Comparison of ENCODE assay signal across 8 mouse cellular contexts in the genomic region with DNA sequence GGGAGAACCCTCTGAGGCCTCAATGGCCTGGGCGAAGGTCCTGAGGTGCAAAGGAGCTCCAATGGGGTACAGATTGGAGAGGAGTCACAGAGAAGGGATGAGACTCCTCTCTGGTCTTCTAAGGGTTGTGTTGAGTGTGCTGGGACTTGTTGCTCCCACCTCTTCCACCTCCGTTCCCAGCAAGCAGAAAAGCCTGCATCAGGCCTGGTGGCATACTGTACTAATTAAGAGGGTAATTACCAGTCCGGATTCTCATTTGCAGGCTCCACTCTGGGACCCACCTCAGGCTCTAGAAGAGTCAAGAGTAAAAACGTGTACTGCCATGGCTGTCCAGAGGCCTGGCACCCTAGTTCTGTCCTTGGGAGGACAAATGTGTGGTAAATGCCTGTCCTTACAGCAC. TPM values are rescaled to one million over a fixed set of nuclear protein-coding genes. Genes with fewer than 3 reads are reported as not detected.
A peak's percentile ranks its signal among the peaks of the same experiment; 100 is the strongest.
DNase-seq lines count a peak whose midpoint lies in the region; ATAC-seq lines count a peak whose summit lies in the region.

No protein-coding gene starts in this region.

- no peaks in the 10 kb centered on the region for H3K9me3 ChIP-seq in heart, embryonic 10.5 days
- no peaks in the 10 kb centered on the region for H3K9me3 ChIP-seq in forebrain, embryonic 14.5 days (replicated peaks; ENCODE audit: control insufficient read depth, low read length)
- no peaks in the 10 kb centered on the region for H3K9me3 ChIP-seq in liver, embryonic 13.5 days (replicated peaks)

- H3K9ac ChIP-seq in forebrain, embryonic 14.5 days (ENCODE audit: low read length): peak overlapping the region; percentile 43
- H3K9ac ChIP-seq in liver, embryonic 13.5 days: peak overlapping the region; percentile 79

- H3K27me3 ChIP-seq in heart, embryonic 10.5 days (ENCODE audit: insufficient read depth, poor library complexity, severe bottlenecking): no peaks in the 10 kb centered on the region
- H3K27me3 ChIP-seq in forebrain, embryonic 14.5 days (replicated peaks; ENCODE audit: control insufficient read depth, insufficient read depth, low read length): no peaks in the 10 kb centered on the region
- peaks cover 4% of the 10 kb centered on the region for H3K27me3 ChIP-seq in liver, embryonic 13.5 days

- 42% methylated on average over 4 of the region's 4 CpGs for WGBS in heart, embryonic 10.5 days
- 19% methylated on average over 4 of the region's 4 CpGs for WGBS in forebrain, embryonic 14.5 days
- WGBS in liver, embryonic 13.5 days (ENCODE audit: insufficient replicate concordance): 50% methylated on average over 4 of the region's 4 CpGs

- peak overlapping the region; percentile 54 for H3K4me2 ChIP-seq in forebrain, embryonic 14.5 days (ENCODE audit: low read length)
- H3K4me2 ChIP-seq in liver, embryonic 13.5 days: peak overlapping the region; percentile 72

- no peak for DNase-seq in heart, embryonic 10.5 days (ENCODE audit: low spot score)
- no peak for DNase-seq in heart, postnatal 4 days
- DNase-seq in A20 (ENCODE audit: low read depth, low spot score): peak; percentile 67
- DNase-seq in forebrain, embryonic 14.5 days (ENCODE audit: low spot score): no peak
- no peak for DNase-seq in liver, embryonic 13.5 days
- DNase-seq in urinary bladder, adult 18-20 months (ENCODE audit: low spot score in 2 of 2): no peak
- DNase-seq in right cerebral cortex, postnatal 14 days: no peak
- no peak for DNase-seq in urinary bladder, postnatal 25 days (ENCODE audit: low spot score)

- no peak for ATAC-seq in forebrain, embryonic 14.5 days
- no peak for ATAC-seq in liver, embryonic 13.5 days (ENCODE audit: low read depth)

- H3K4me3 ChIP-seq in heart, embryonic 10.5 days: peak overlapping the region; percentile 48
- no peak overlapping the region for H3K4me3 ChIP-seq in forebrain, embryonic 14.5 days (ENCODE audit: low read depth, low read length)
- H3K4me3 ChIP-seq in liver, embryonic 13.5 days (replicated peaks): peak overlapping the region; percentile 46

- H3K27ac ChIP-seq in heart, embryonic 10.5 days: peak overlapping the region; percentile 99
- H3K27ac ChIP-seq in forebrain, embryonic 14.5 days (ENCODE audit: low read depth, low read length): peak overlapping the region; percentile 60
- H3K27ac ChIP-seq in liver, embryonic 13.5 days: peak overlapping the region; percentile 91

- H3K36me3 ChIP-seq in heart, embryonic 10.5 days: peaks cover 5% of the 10 kb centered on the region; the same call in 1 of the 2 replicates
- 0 out of 2 replicates have a peak, but pooled peaks cover 4% of the 10 kb centered on the region for H3K36me3 ChIP-seq in forebrain, embryonic 14.5 days (ENCODE audit: control insufficient read depth, insufficient read depth, low read length)
- no peaks in the 10 kb centered on the region for H3K36me3 ChIP-seq in liver, embryonic 13.5 days

- peaks cover 62% of the 10 kb centered on the region for H3K4me1 ChIP-seq in heart, embryonic 10.5 days
- H3K4me1 ChIP-seq in forebrain, embryonic 14.5 days (ENCODE audit: control insufficient read depth, insufficient read depth, low read length): peaks cover 36% of the 10 kb centered on the region
- peaks cover 72% of the 10 kb centered on the region for H3K4me1 ChIP-seq in liver, embryonic 13.5 days (replicated peaks)

RNA-seq across cellular contexts. Expression of a gene that starts 1.8 kb away (rescaled TPM):
- polyA plus RNA-seq in heart, embryonic 10.5 days (2016; fragmentation: Nextera tagmentation; extraction: Ambion mirVana): 76.3 and 116 TPM in 2 replicates
- total RNA-seq in heart, postnatal 4 days (2021): 100 to 1,000 TPM; 254 to 261 TPM
- polyA plus RNA-seq in forebrain, embryonic 14.5 days (2014; fragmentation: Nextera tagmentation; extraction: Ambion mirVana): 87.2 and 94.0 TPM in 2 replicates
- polyA plus RNA-seq in liver, embryonic 13.5 days (2015; fragmentation: Nextera tagmentation; extraction: Ambion mirVana): 17.9 and 22.0 TPM in 2 replicates

RNA-seq across cellular contexts. Expression of a gene that starts 6.3 kb away (rescaled TPM):
- polyA plus RNA-seq in heart, embryonic 10.5 days (2016; fragmentation: Nextera tagmentation; extraction: Ambion mirVana): not detected in 2 replicates
- total RNA-seq in heart, postnatal 4 days (2021): under 1 TPM; 0.10 to 0.11 TPM
- 0.06 and 0.10 TPM in 2 replicates for polyA plus RNA-seq in forebrain, embryonic 14.5 days (2014; fragmentation: Nextera tagmentation; extraction: Ambion mirVana)
- not detected in 2 replicates for polyA plus RNA-seq in liver, embryonic 13.5 days (2015; fragmentation: Nextera tagmentation; extraction: Ambion mirVana)

RNA-seq across cellular contexts. Expression of a gene that starts 21.4 kb away (rescaled TPM):
- not detected in 2 replicates for polyA plus RNA-seq in heart, embryonic 10.5 days (2016; fragmentation: Nextera tagmentation; extraction: Ambion mirVana)
- not detected for total RNA-seq in heart, postnatal 4 days (2021)
- not detected in 2 replicates for polyA plus RNA-seq in forebrain, embryonic 14.5 days (2014; fragmentation: Nextera tagmentation; extraction: Ambion mirVana)
- 0.14 TPM in 1 of 2 replicates, not detected in the other for polyA plus RNA-seq in liver, embryonic 13.5 days (2015; fragmentation: Nextera tagmentation; extraction: Ambion mirVana)

RNA-seq across cellular contexts. Expression of a gene that starts 23.9 kb away (rescaled TPM):
- 344 and 410 TPM in 2 replicates for polyA plus RNA-seq in heart, embryonic 10.5 days (2016; fragmentation: Nextera tagmentation; extraction: Ambion mirVana)
- 100 to 1,000 TPM; 107 to 120 TPM for total RNA-seq in heart, postnatal 4 days (2021)
- polyA plus RNA-seq in forebrain, embryonic 14.5 days (2014; fragmentation: Nextera tagmentation; extraction: Ambion mirVana): 200 and 220 TPM in 2 replicates
- 185 and 200 TPM in 2 replicates for polyA plus RNA-seq in liver, embryonic 13.5 days (2015; fragmentation: Nextera tagmentation; extraction: Ambion mirVana)

RNA-seq across cellular contexts. Expression of a gene that starts 26.6 kb away (rescaled TPM):
- 0.45 and 0.48 TPM in 2 replicates for polyA plus RNA-seq in heart, embryonic 10.5 days (2016; fragmentation: Nextera tagmentation; extraction: Ambion mirVana)
- total RNA-seq in heart, postnatal 4 days (2021): 1 to 10 TPM in 1 of 2 experiments, under 1 TPM in 1; 0.74 to 1.0 TPM
- not detected in 2 replicates for polyA plus RNA-seq in forebrain, embryonic 14.5 days (2014; fragmentation: Nextera tagmentation; extraction: Ambion mirVana)
- 0.40 and 0.43 TPM in 2 replicates for polyA plus RNA-seq in liver, embryonic 13.5 days (2015; fragmentation: Nextera tagmentation; extraction: Ambion mirVana)
